Mouse (Mus musculus) kidney, adult 11 months (tissue): ENCODE results near the gene Srarp.

Experiments
- DNase-seq: peaks from one replicate; pipeline ENCODE4 v3.0.0; 2022

The Srarp gene

GRCm38 (mm10) chr4:141387093-141387784 lies 48.7 kb downstream of the Srarp start:
- peak; percentile 76 for DNase-seq

- DNase-seq = no peak
These were observed 49.8 kb downstream of the Srarp start for GRCm38 (mm10) chr4:141386150-141386549.

- peak; percentile 59 for DNase-seq
These were observed 50.6 kb downstream of the Srarp start for GRCm38 (mm10) chr4:141385275-141385674.
